Mouse (Mus musculus): ENCODE results near the gene Zfp518b. TPM values are rescaled to one million over a fixed set of nuclear protein-coding genes. Genes with fewer than 3 reads are reported as not detected.

The Zfp518b gene
- 10 to 100 TPM; 11.6 to 14.8 TPM for total RNA-seq (2021)
- long read RNA-seq, experiment 1, full-length matches to known transcripts: 5 of 10 reads
- long read RNA-seq, experiment 1, partial matches to known transcripts: 0 of 10 reads
- long read RNA-seq, experiment 1, other reads (novel, unspliced or antisense): 5 of 10 reads
- long read RNA-seq, experiment 2, full-length matches to known transcripts: 2 of 4 reads
- long read RNA-seq, experiment 2, partial matches to known transcripts: 0 of 4 reads
- long read RNA-seq, experiment 2, other reads (novel, unspliced or antisense): 2 of 4 reads

DNA sequence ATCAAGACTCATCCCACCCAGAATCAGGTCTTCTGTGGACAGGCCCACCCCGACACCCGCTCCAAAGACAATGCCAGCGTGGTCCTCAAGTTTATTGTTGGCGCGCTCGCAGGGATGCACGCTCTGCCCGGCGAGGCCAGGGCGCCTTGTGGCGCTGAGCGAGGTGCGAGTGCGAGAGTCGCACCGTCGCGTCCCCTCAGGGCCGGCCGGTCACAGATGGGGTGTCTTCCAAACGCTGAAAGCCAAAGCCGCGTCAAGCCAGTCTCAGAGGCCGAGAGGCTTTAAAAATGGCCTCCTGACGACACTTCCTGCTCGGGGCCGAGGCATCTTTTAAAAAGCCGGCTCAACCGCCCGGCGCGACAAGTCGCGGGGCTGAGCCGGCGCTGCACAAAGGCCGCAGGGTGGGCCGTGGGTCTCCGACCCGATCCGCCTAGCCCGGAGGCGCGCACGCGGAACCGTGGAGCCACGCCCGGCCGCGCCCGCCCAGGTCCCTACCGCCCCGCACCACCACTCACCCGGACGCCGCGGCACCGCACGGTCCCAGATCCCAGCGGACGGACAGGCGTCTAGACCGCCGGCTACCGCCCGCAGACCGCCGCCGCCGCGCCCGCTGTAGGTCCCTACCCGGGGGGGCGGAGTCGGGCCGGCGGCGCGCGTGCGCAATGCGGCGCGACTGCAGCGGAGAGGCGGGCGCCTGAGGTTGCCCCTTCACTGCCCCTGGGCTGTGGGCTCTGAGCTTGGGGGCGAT, at the start of gene Zfp518b:
Gene Zfp518b (minus strand): TSS at position 663 of the 748 bp plus-strand sequence.
- peak; percentile 78 to 82 for DNase-seq (ENCODE audit: low spot score in 2 of 2)

DNA sequence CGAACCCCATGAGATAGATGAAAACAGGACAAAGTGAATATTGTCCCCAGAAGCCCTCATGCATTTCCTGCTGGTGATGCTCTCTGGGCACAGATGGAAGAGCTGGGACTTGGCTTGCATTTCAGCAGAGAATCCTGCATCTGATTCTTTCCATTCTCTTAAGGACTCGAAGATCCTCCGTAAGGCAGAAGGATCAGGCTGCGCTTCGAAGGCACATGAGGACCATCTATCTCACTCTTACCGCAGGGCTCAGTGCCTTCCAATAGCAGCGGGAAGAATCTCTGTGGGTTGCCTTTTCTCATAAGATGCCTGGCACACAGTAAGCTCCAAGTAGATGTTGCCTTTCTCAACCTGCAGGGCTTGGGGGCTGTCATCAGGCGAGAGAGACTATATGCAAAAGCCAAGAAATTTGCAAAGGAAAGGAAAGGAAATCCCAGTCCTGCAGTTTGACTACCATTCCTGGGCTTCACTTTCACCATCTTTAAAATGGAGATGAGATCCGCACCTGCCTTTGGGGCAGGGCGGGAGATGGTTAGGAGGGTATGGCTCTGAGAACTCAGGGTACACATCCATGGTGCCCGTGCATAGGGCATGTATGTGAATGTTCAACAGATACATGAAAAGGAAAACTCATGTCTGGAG, 24.4 kb upstream of the Zfp518b start:
- DNase-seq (ENCODE audit: low spot score in 2 of 2): no peak

DNA sequence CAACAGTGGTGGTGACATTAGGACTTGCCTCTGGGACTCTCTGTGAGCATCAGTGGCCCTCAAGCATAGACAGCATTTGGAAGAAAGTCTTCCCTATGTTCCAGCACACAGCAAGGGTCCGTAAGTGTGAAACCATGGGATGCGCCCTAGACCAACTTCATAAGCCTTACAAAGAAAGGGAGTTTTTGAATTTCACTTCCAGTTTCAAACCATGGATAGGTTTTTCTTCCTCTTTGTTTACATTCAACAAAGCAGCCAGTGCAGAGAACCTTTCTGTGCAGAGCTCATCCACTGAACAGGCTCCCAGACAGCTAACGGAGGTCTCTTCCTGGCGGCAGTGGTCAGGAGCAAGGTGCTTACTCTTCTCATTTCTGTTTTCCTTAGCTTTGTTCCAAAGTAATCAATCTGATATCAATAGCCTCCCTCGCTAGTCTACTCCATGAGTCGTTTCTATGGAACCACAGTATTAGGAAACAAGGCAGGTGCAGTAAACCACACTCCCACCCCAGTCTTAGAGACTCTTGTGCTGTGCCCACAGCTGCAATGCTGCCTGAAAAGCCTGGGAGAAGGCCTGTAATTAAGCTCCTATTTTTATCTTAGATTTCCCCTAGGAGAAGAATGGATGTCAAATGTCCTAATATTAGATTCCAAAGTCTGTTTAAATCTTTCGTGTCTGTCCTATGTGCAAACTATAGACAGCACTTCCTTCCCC, 22.9 kb upstream of the Zfp518b start:
- no peak for DNase-seq (ENCODE audit: low spot score in 2 of 2)

- no peak for DNase-seq (ENCODE audit: low spot score in 2 of 2)
These were observed 18.3 kb upstream of the Zfp518b start for GRCm38 (mm10) chr5:38702941-38703340.

DNA sequence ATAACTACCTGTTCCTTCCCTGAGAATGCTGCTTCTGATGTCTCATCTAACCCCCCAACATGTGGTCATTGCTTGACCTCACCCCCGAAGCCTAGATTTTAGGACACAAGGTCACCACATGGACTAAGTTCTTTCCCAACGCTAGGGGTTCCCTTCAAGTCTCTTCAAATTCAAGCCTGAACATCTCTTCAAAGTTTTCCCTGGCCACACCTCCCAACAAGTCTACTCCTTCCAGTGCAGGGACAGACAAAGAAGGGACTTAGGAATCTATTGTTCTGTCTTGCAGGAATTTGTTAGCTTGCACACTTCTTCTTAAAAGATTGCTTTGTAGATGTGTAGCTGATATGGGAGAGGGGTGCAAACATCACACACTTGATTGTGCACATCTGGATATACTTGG, 17.5 kb upstream of the Zfp518b start:
- DNase-seq (ENCODE audit: low spot score in 2 of 2): no peak

DNA sequence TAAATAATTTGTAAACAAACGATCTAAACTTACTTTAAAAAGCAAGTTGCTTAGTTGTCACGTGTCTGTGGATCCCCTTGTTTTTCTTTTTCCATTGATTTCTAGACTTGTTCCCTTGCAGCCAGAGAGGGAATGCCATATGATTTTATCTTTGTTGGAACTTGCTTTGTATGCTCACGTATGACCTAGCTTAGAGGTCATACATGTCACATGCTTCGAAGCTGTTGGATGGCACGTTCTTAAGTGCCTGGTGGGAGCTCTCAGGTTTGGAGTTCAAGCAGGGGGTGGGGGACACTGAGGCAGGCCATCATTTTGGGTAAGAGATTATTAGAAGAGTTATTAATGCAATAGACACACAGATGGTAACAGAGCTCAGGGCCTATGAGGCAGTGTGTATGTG, 13.8 kb upstream of the Zfp518b start:
- no peak for DNase-seq (ENCODE audit: low spot score in 2 of 2)

DNA sequence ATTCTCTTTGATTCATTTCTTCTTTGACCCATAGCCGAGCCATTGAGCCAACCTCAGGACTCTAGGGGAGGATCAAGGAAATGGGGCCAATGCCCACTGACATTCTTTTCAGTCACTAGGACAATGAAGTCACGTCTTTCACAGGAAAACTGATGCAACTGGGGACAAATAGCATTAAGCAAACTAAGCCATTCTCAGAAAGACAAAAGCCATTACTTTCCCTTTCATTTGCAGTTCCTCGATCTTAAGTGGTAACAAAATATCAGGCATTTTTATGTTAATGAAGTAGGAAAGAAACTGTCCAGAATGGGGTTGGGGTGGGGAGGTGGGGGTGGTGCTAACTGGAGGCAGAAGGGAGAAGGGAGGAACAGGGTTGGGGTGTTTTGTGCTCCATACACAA, 13.4 kb upstream of the Zfp518b start:
- DNase-seq (ENCODE audit: low spot score in 2 of 2): no peak

GRCm38 (mm10) chr5:38696616-38697375, 12.2 kb upstream of the Zfp518b start:
- no peak for DNase-seq (ENCODE audit: low spot score in 2 of 2)

DNA sequence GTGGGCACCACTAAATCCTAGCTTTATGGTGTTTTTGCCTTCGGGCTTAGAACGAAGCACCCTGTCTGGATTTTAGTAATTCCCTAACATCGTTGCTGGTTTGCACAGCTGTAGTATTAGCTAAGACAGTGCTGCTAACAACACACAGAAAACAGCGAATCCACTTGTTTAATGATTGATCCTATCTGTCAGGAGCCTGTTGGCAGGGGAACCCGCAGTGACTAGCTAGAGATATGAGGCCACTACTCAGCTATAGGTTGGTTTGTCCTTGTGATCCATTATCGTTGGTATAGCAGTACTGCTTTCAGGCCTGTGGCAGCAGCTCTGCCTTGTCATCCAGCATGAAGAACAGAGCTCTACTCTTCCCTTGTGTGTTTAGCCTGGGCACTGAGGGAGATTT, 8.2 kb upstream of the Zfp518b start:
- DNase-seq (ENCODE audit: low spot score in 2 of 2): no peak

DNA sequence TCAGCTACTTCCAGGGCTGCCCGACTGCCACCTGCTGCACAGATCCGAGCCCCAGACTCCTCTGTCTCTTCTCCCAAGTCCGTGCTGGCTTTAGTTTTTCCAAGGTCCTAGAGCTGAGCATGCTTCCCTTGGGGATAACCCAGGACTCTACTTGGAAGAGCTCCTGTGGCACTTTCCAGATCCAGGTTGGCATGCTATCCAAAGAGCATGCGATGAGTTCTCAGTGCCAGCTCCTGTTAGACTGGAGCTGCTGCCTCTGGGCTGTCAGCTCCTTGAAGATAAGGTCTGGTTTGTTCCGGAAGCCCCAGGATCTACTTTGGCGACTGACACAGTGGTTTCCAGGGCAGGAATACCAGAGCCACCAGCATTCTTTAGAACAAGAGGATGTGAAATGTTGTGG, 4.6 kb upstream of the Zfp518b start:
- no peak for DNase-seq (ENCODE audit: low spot score in 2 of 2)

GRCm38 (mm10) chr5:38687694-38688093, 3.1 kb upstream of the Zfp518b start:
- no peak for DNase-seq (ENCODE audit: low spot score in 2 of 2)

DNA sequence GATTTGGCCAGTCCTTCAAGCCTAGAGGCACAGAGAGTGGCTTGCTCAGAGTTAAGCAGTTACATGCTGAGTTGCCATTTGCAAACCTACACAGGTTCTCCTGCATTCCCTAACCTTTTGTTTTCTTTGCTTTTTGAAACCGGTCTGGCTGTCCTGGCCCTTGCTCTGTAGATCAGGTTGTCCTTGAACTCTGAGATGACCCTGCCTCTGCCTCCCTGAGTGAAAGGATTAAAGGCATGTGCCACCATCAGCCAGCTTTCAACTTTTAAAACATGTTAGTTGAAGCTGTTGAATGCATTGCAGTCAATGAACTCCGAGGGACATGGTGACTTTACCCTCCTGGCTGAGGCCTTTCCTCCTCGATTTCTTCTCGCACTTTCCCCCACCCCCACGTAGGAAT, 25.8 kb downstream of the Zfp518b start:
- DNase-seq (ENCODE audit: low spot score in 2 of 2): no peak

- no peak for DNase-seq (ENCODE audit: low spot score in 2 of 2)
These were observed 28.4 kb downstream of the Zfp518b start for GRCm38 (mm10) chr5:38656204-38656603.

DNA sequence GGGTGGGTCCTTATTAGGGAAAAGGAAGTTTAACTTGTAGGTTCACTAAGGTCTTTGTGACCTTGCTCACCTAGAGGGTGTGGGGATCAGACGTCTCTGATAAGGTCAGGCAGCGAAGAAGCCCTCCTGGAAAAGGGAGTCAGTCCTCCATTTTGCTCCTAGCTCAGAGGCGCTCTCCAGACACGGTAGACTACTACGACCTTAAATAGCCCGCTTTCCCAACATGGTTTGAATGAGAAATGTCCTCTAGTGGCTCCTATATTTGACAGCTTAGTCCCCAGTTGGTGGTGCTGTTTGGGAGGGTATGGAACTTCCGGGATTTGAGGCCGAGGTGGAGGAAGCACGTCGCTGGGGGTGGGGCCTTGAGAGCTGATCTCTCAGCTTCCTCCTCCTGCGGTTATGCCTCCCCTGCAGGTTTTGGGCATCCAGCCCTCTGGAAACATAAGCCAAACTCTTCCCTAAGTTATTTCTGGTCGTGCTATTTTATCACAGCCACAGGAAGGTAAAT, 29.2 kb downstream of the Zfp518b start:
- DNase-seq (ENCODE audit: low spot score in 2 of 2): no peak

- DNase-seq (ENCODE audit: low spot score in 2 of 2): no peak
These were observed 30.1 kb downstream of the Zfp518b start for GRCm38 (mm10) chr5:38654571-38654970.

DNA sequence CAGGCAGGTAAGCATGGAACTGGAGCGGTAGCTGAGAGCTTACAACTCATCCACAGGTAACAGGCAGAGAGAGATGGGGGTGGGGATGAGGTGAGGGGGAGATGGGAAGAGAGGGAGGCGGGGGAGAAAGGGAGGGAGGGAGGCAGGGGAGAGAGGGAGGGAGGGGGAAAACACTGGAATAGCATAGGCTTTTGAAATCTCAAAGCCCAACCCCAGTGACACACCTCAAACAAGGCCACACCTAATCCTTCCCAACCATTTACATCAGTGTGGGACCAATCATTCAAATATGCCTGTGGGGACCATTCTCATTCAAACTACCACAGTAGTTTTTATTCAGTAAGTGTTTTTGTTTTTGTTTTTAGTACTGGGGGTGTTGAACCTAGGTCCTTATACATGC, 31.5 kb downstream of the Zfp518b start:
- DNase-seq (ENCODE audit: low spot score in 2 of 2): no peak

- no peak for DNase-seq (ENCODE audit: low spot score in 2 of 2)
These were observed 33.2 kb downstream of the Zfp518b start for GRCm38 (mm10) chr5:38651455-38651854.

- DNase-seq (ENCODE audit: low spot score in 2 of 2): no peak
These were observed 43.1 kb downstream of the Zfp518b start for GRCm38 (mm10) chr5:38641526-38641925.

DNA sequence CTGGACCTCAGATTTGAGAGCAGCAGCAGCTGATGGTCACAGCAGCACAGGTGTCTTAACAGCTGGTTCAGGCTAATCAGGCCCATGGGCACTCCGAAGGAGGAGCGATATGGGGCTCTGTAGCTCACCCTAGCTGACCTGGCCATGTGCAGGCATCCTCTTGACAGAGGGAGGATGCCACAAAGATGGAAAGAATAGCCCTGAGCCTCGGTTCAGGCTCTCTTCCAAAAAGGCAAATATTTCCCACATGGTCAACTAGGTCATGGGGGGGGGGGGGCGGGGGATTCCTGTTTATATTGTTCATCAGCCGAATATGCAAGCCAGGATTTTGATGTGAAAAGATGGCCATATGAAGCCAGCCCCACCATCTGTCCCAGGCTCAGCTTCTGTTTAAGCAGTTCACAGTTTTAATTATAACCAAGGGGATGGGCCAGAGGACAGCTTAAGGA, 48.3 kb downstream of the Zfp518b start:
- no peak for DNase-seq (ENCODE audit: low spot score in 2 of 2)

DNA sequence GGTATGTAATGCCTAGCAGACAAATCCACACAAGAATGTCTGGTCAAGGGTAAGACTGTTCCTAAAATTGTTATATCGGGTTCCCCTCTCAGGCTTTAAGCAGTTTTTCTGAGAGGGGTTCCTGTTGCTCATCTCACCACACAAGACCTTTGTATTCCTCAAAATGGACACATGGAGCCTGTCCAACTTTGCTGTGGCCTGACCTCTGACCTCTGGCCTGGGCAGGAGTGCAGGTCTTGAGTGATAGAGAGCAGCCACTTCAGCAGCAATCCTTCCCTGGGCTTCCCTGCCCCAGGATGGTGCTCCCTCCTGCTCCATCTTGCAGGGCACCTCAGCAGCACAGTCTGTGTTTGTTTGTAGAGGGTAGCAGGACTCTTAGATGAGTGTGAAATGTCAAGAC, 48.9 kb downstream of the Zfp518b start:
- no peak for DNase-seq (ENCODE audit: low spot score in 2 of 2)
